Mouse (Mus musculus): Measurements from ENCODE around the gene Tubgcp2. TPM values are rescaled to one million over a fixed set of nuclear protein-coding genes. Genes with fewer than 3 reads are reported as not detected.

The Tubgcp2 gene
- polyA plus RNA-seq, 1 experiment from 2014 or later, result 46.2 TPM

- H3K9me3 ChIP-seq (ENCODE audit: control insufficient read depth, low read length), result no peaks in the 10 kb centered on the region
- peaks cover 54% of the 10 kb centered on the region for H3K36me3 ChIP-seq (ENCODE audit: control insufficient read depth, insufficient read depth, low read length)
- no peak overlapping the region for H3K4me3 ChIP-seq (ENCODE audit: low read depth, low read length)
- H3K4me2 ChIP-seq (ENCODE audit: low read depth, low read length), result no peak overlapping the region
- H3K27ac ChIP-seq (replicated peaks; ENCODE audit: low read depth, low read length), result no peak overlapping the region
- H3K4me1 ChIP-seq (ENCODE audit: control insufficient read depth, insufficient read depth, low read length), result peaks cover 10% of the 10 kb centered on the region
- H3K9ac ChIP-seq (ENCODE audit: low read depth, low read length), result no peak overlapping the region
- no peak for ATAC-seq (ENCODE audit: low read depth)
- 93% methylated on average over 9 of the region's 9 CpGs for WGBS
- no peak for DNase-seq (ENCODE audit: low spot score)
- H3K27me3 ChIP-seq (replicated peaks; ENCODE audit: control insufficient read depth, insufficient read depth, low read length), result no peaks in the 10 kb centered on the region
Observed at GRCm38 (mm10) chr7:140033386-140033785, 3.1 kb downstream of the Tubgcp2 start.

GRCm38 (mm10) chr7:140032366-140032765 is 4.1 kb downstream of the Tubgcp2 start:
- DNase-seq (ENCODE audit: low spot score) (no peak), ATAC-seq (ENCODE audit: low read depth) (no peak)
- H3K4me2 ChIP-seq (ENCODE audit: low read depth, low read length), result no peak overlapping the region
- H3K4me3 ChIP-seq (ENCODE audit: low read depth, low read length), result no peak overlapping the region
- peaks cover 59% of the 10 kb centered on the region for H3K36me3 ChIP-seq (ENCODE audit: control insufficient read depth, insufficient read depth, low read length)
- no peak overlapping the region for H3K27ac ChIP-seq (replicated peaks; ENCODE audit: low read depth, low read length)
- H3K9me3 ChIP-seq (ENCODE audit: control insufficient read depth, low read length), result no peaks in the 10 kb centered on the region
- H3K4me1 ChIP-seq (ENCODE audit: control insufficient read depth, insufficient read depth, low read length), result peaks cover 10% of the 10 kb centered on the region
- WGBS, result 95% methylated on average over 10 of the region's 10 CpGs
- no peak overlapping the region for H3K9ac ChIP-seq (ENCODE audit: low read depth, low read length)
- no peaks in the 10 kb centered on the region for H3K27me3 ChIP-seq (replicated peaks; ENCODE audit: control insufficient read depth, insufficient read depth, low read length)

GRCm38 (mm10) chr7:140031771-140032170 is 4.7 kb downstream of the Tubgcp2 start:
- no peak for DNase-seq (ENCODE audit: low spot score)
- Histone ChIP-seq H3K9ac (ENCODE audit: low read depth, low read length) (no peak overlapping the region), H3K4me1 (ENCODE audit: control insufficient read depth, insufficient read depth, low read length) (peaks cover 5% of the 10 kb centered on the region), H3K4me3 (ENCODE audit: low read depth, low read length) (no peak overlapping the region), H3K4me2 (ENCODE audit: low read depth, low read length) (no peak overlapping the region), H3K27ac (replicated peaks; ENCODE audit: low read depth, low read length) (no peak overlapping the region), H3K9me3 (ENCODE audit: control insufficient read depth, low read length) (no peaks in the 10 kb centered on the region), H3K27me3 (replicated peaks; ENCODE audit: control insufficient read depth, insufficient read depth, low read length) (no peaks in the 10 kb centered on the region), H3K36me3 (ENCODE audit: control insufficient read depth, insufficient read depth, low read length) (peaks cover 59% of the 10 kb centered on the region)
- no peak for ATAC-seq (ENCODE audit: low read depth)
- WGBS, result 93% methylated on average over 12 of the region's 12 CpGs

- WGBS, result 96% methylated on average over 17 of the region's 17 CpGs
- peaks cover 30% of the 10 kb centered on the region for H3K36me3 ChIP-seq (ENCODE audit: control insufficient read depth, insufficient read depth, low read length)
- no peak overlapping the region for H3K4me3 ChIP-seq (ENCODE audit: low read depth, low read length)
- H3K27me3 ChIP-seq (replicated peaks; ENCODE audit: control insufficient read depth, insufficient read depth, low read length), result no peaks in the 10 kb centered on the region
- DNase-seq (ENCODE audit: low spot score), result no peak
- H3K27ac ChIP-seq (replicated peaks; ENCODE audit: low read depth, low read length), result no peak overlapping the region
- H3K9me3 ChIP-seq (ENCODE audit: control insufficient read depth, low read length), result no peaks in the 10 kb centered on the region
- no peak overlapping the region for H3K9ac ChIP-seq (ENCODE audit: low read depth, low read length)
- H3K4me1 ChIP-seq (ENCODE audit: control insufficient read depth, insufficient read depth, low read length), result no peaks in the 10 kb centered on the region
- H3K4me2 ChIP-seq (ENCODE audit: low read depth, low read length), result no peak overlapping the region
- no peak for ATAC-seq (ENCODE audit: low read depth)
Observed at GRCm38 (mm10) chr7:140011336-140011735, 25.1 kb downstream of the Tubgcp2 start.

GRCm38 (mm10) chr7:140007781-140008180 is 28.7 kb downstream of the Tubgcp2 start:
- Histone ChIP-seq H3K27ac (replicated peaks; ENCODE audit: low read depth, low read length) (no peak overlapping the region), H3K27me3 (replicated peaks; ENCODE audit: control insufficient read depth, insufficient read depth, low read length) (no peaks in the 10 kb centered on the region), H3K4me3 (ENCODE audit: low read depth, low read length) (no peak overlapping the region), H3K9me3 (ENCODE audit: control insufficient read depth, low read length) (no peaks in the 10 kb centered on the region), H3K9ac (ENCODE audit: low read depth, low read length) (no peak overlapping the region), H3K4me2 (ENCODE audit: low read depth, low read length) (no peak overlapping the region), H3K36me3 (ENCODE audit: control insufficient read depth, insufficient read depth, low read length) (peaks cover 53% of the 10 kb centered on the region), H3K4me1 (ENCODE audit: control insufficient read depth, insufficient read depth, low read length) (no peaks in the 10 kb centered on the region)
- ATAC-seq (ENCODE audit: low read depth) (no peak), DNase-seq (ENCODE audit: low spot score) (no peak)
- 96% methylated on average over 9 of the region's 9 CpGs for WGBS

GRCm38 (mm10) chr7:140006861-140007611 is 29.4 kb downstream of the Tubgcp2 start:
- Histone ChIP-seq H3K4me1 (ENCODE audit: control insufficient read depth, insufficient read depth, low read length) (no peaks in the 10 kb centered on the region), H3K27ac (replicated peaks; ENCODE audit: low read depth, low read length) (no peak overlapping the region), H3K9ac (ENCODE audit: low read depth, low read length) (no peak overlapping the region), H3K4me3 (ENCODE audit: low read depth, low read length) (no peak overlapping the region), H3K9me3 (ENCODE audit: control insufficient read depth, low read length) (no peaks in the 10 kb centered on the region), H3K27me3 (replicated peaks; ENCODE audit: control insufficient read depth, insufficient read depth, low read length) (no peaks in the 10 kb centered on the region), H3K36me3 (ENCODE audit: control insufficient read depth, insufficient read depth, low read length) (peaks cover 61% of the 10 kb centered on the region), H3K4me2 (ENCODE audit: low read depth, low read length) (no peak overlapping the region)
- ATAC-seq (ENCODE audit: low read depth) (no peak), DNase-seq (ENCODE audit: low spot score) (no peak)
- WGBS, result 89% methylated on average over 9 of the region's 9 CpGs

GRCm38 (mm10) chr7:140004666-140005065 is 31.8 kb downstream of the Tubgcp2 start:
- H3K4me1 ChIP-seq (ENCODE audit: control insufficient read depth, insufficient read depth, low read length), result no peaks in the 10 kb centered on the region
- no peak overlapping the region for H3K4me3 ChIP-seq (ENCODE audit: low read depth, low read length)
- no peak overlapping the region for H3K27ac ChIP-seq (replicated peaks; ENCODE audit: low read depth, low read length)
- no peaks in the 10 kb centered on the region for H3K27me3 ChIP-seq (replicated peaks; ENCODE audit: control insufficient read depth, insufficient read depth, low read length)
- H3K9ac ChIP-seq (ENCODE audit: low read depth, low read length), result no peak overlapping the region
- H3K4me2 ChIP-seq (ENCODE audit: low read depth, low read length), result no peak overlapping the region
- ATAC-seq (ENCODE audit: low read depth) (no peak), DNase-seq (ENCODE audit: low spot score) (no peak)
- H3K36me3 ChIP-seq (ENCODE audit: control insufficient read depth, insufficient read depth, low read length), result peaks cover 71% of the 10 kb centered on the region
- no peaks in the 10 kb centered on the region for H3K9me3 ChIP-seq (ENCODE audit: control insufficient read depth, low read length)
- 94% methylated on average over 7 of the region's 8 CpGs for WGBS

- 48% methylated on average over 12 of the region's 12 CpGs for WGBS
- no peaks in the 10 kb centered on the region for H3K27me3 ChIP-seq (replicated peaks; ENCODE audit: control insufficient read depth, insufficient read depth, low read length)
- no peaks in the 10 kb centered on the region for H3K9me3 ChIP-seq (ENCODE audit: control insufficient read depth, low read length)
- no peak overlapping the region for H3K4me2 ChIP-seq (ENCODE audit: low read depth, low read length)
- no peak overlapping the region for H3K9ac ChIP-seq (ENCODE audit: low read depth, low read length)
- ATAC-seq (ENCODE audit: low read depth) (no peak), DNase-seq (ENCODE audit: low spot score) (no peak)
- peaks cover 89% of the 10 kb centered on the region for H3K36me3 ChIP-seq (ENCODE audit: control insufficient read depth, insufficient read depth, low read length)
- H3K27ac ChIP-seq (replicated peaks; ENCODE audit: low read depth, low read length), result no peak overlapping the region
- no peak overlapping the region for H3K4me3 ChIP-seq (ENCODE audit: low read depth, low read length)
- no peaks in the 10 kb centered on the region for H3K4me1 ChIP-seq (ENCODE audit: control insufficient read depth, insufficient read depth, low read length)
Observed at GRCm38 (mm10) chr7:140001086-140001740, 35.3 kb downstream of the Tubgcp2 start.
